Mouse (Mus musculus) left cerebral cortex, adult 2 months (tissue): ENCODE data around the gene Vtn. TPM values are rescaled to one million over a fixed set of nuclear protein-coding genes. Genes with fewer than 3 reads are reported as not detected.

Source experiments
- DNase-seq, 2 experiments: peaks; one replicate each; pipeline ENCODE4 v3.0.0; 2021 to 2022; ENCODE audit warnings: low spot score in 2 of 2, mixed read lengths in 1 of 2; ENCODE audit errors: extremely low spot score in 1 of 2
- H3K27ac ChIP-seq: fragments of 200-600 bp; 2 replicates; pipeline ENCODE4 v1.8.1; 2022
- H3K4me3 ChIP-seq: fragments of 200-600 bp; 2 replicates; pipeline ENCODE4 v1.8.1; 2022
- CTCF ChIP-seq: fragments of 200-600 bp; IDR thresholded peaks from 2 replicates; pipeline ENCODE4 v1.8.1; 2022; ENCODE audit warnings: antibody characterized with exemption, mild to moderate bottlenecking, moderate library complexity
- intact Hi-C: fragments of 180-260 bp; cut with DNase I; formaldehyde crosslinking; loops from one replicate; pipeline ENCODE4 v1.15.1; 2025
- total RNA-seq, 2 experiments: library from RNA; stranded (reverse); gene quantifications; 2 replicates each; pipeline ENCODE4 v1.2.3; 2021

The Vtn gene
- total RNA-seq, 2 experiments from 2014 or later, result 69.3 to 76.0 TPM

DNA sequence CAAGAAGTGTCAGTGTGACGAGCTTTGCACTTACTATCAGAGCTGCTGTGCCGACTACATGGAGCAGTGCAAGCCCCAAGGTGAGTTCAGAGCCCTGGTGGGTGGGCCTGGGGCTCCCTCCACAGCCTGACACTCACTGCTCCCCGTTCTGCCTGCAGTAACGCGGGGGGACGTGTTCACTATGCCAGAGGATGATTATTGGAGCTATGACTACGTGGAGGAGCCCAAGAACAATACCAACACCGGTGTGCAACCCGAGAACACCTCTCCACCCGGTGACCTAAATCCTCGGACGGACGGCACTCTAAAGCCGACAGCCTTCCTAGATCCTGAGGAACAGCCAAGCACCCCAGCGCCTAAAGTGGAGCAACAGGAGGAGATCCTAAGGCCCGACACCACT is 652 bp downstream of the Vtn start:
- intact Hi-C loops, result no loop called here
- DNase-seq, result no peak
- Histone ChIP-seq H3K4me3 (no peak overlapping the region; the same call in 1 of the 2 replicates), H3K27ac (no peak overlapping the region)
- TF ChIP-seq CTCF, result no peak

DNA sequence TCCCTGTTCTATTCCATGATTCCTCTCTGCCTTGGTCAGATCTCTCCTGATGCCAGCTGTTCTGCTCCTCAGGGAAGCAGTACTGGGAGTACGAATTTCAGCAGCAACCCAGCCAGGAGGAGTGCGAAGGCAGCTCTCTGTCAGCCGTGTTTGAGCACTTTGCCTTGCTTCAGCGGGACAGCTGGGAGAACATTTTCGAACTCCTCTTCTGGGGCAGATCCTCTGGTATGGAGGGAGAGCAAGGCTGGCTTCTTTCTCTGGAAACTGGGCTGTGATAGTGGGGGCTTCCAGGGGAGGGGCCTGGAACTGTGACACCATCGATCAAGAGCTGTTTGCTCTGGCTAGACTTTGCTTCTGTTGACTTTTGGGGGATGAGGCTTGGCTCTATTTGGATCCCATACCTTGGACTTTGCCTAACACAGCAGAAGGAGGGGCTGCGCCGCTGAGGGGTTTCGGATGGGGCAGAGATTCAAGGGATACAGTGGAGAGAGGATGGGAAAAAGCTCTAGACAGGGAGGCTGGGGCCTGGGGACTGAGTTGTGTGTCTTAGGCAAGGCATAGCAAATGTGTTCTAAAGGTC is 1.8 kb downstream of the Vtn start:
- no peak overlapping the region for H3K4me3 ChIP-seq
- H3K27ac ChIP-seq, result no peak overlapping the region
- intact Hi-C loops, result no loop called here
- DNase-seq, result no peak
- TF ChIP-seq CTCF, result no peak

DNA sequence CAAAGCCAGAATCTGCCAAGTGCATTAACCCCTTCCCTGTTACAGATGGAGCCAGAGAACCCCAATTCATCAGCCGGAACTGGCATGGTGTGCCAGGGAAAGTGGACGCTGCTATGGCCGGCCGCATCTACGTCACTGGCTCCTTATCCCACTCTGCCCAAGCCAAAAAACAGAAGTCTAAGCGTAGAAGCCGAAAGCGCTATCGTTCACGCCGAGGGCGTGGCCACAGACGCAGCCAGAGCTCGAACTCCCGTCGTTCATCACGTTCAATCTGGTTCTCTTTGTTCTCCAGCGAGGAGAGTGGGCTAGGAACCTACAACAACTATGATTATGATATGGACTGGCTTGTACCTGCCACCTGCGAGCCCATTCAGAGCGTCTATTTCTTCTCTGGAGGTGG is 2.6 kb downstream of the Vtn start:
- DNase-seq, result no peak
- Histone ChIP-seq H3K27ac (no peak overlapping the region), H3K4me3 (no peak overlapping the region)
- no peak for TF ChIP-seq CTCF
- intact Hi-C loops, result no loop called here

DNA sequence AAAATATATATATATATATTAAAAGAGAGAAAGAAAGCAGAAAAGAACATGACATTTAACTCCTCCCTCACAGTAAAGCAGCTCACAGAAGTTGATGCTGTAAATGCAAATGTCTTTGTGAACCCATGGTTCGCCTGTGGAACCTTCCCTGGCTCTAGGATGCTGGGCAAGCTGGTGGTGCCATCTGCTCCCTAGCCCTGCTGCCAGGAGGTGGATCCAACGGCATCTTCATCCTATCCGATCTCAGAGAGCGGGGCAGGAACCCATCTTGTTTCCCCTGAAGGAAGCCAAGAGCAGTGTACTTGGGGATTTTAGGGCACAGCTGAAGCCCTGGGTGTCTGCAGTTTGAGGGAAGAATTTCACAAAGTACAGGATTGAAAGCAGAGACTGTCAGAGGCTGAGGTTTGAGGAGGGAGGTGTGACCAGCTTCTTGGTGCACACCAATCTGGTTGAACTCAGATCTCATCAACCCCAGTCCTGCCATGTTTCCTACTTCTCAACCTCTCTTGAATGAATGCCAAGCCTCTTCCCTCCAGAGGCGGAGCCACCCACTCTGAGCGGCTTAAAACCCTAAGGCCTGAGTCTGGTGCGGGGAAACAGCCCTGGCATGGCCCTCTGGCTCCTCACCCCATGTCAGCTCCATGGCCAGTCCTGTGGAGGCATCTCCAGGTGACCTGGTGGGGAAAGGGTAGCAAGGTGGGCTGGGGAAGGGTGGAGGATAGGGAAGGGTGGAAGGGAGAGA is 4.2 kb downstream of the Vtn start, which contains the start of gene Sebox:
Gene Sebox, plus strand, starts transcription at position 539 of the 742 bp plus-strand sequence.
- Histone ChIP-seq H3K27ac (peak within 1 kb of the TSS; percentile 24; the same call in 1 of the 2 replicates), H3K4me3 (no peak within 1 kb of the TSS)
- no peak for TF ChIP-seq CTCF
- intact Hi-C loops, result no loop called here
- no peak for DNase-seq

DNA sequence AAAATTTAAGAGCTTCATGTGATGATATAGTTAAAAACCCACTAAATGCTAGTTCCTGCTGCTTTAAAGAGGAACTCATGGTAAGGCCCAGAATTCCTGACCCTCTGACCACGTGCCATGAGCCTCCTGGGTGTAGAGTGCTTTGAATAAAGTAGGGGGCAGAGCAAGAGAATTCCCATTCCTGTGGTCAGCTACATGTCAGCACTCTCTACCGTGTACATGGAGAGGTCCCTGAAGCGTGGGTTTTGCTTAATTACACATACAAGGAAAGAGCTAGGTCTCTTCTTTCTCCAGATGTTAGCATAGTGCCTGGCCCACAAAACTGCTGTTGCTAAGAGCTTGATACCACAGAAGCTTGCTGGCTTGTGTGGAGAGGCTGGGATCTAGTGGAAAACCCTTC is 6.5 kb downstream of the Vtn start:
- no peak overlapping the region for H3K4me3 ChIP-seq
- no peak overlapping the region for H3K27ac ChIP-seq
- TF ChIP-seq CTCF, result no peak
- DNase-seq, result no peak
- intact Hi-C loops, result no loop called here

DNA sequence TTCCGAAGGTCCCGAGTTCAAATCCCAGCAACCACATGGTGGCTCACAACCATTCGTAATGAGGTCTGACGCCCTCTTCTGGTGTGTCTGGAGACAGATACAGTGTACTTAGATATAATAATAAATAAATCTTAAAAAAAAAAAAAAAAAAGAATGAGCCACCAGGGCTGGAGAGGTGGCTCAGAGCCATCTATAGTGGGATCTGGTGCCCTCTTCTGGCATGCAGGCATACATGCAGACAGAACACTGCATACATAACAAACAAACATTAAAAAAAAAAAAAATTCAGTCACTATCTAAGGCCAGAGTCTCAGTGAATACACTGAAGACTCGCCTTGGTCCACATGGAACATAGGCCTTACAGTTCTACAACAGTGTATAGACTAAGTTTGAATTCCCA is 10.3 kb downstream of the Vtn start:
- Histone ChIP-seq H3K27ac (no peak overlapping the region), H3K4me3 (no peak overlapping the region)
- intact Hi-C loops, result no loop called here
- peak; percentile 56 for TF ChIP-seq CTCF
- no peak for DNase-seq

DNA sequence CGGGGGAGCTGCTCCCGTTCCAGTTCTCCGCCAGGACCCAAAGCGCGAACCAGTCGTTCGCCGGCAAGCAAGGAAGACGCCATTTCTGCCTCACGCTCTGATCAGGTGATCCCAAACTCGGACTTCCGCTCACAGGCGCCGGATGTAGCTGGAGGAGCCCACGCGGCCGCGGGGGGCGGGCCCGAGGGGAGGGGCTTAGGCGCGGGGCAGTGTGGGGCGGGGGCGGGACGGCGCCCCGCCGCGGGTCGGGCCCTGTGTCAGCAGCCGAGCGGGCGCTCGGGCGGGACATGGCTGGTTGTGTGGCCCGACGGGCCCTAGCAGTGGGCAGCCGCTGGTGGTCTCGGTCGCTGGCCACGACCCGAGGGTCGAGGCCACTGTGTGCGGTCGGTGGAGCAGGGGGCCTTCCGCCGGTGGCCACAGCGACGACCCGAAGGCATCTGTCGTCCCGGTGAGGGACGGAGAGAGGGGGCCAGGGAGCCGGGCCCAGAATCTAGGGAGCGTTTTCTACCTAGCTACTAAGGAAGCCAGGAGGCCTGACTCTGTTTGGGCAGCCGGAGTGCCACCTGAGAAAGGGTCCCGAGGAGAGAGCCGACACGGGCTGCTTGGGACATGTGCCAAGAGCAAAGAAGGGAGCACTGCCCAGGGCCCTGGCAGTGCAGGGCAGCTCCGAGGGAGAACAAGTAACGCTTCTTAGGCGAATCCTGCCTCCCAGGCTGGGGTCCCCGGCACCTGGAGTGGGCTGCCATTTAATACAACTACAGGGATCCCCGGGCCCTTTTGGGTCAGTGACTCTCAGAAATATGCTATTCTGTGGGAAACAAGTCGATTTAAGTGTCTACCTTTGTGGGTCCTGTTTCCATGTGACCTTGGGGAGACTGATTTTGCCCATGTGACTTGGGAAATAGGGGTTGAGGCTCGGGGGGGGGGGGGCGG is 13.4 kb downstream of the Vtn start, which contains the start of the genes Tmem199 and Poldip2:
Gene Tmem199, minus strand, starts transcription at position 148 of the 933 bp plus-strand sequence.
Gene Poldip2, plus strand, starts transcription at position 169 of the 933 bp plus-strand sequence.
- Histone ChIP-seq H3K4me3 (peak within 1 kb of the TSS; percentile 64), H3K27ac (peak within 1 kb of the TSS; percentile 94)
- intact Hi-C loops, result loop anchor here (2.0 kb wide), 1 partner anchor 25 kb away; the partner anchor contains the start of genes Ift20 and Tnfaip1
- TF ChIP-seq CTCF, result no peak
- DNase-seq, result peak; percentile 88 to 90

DNA sequence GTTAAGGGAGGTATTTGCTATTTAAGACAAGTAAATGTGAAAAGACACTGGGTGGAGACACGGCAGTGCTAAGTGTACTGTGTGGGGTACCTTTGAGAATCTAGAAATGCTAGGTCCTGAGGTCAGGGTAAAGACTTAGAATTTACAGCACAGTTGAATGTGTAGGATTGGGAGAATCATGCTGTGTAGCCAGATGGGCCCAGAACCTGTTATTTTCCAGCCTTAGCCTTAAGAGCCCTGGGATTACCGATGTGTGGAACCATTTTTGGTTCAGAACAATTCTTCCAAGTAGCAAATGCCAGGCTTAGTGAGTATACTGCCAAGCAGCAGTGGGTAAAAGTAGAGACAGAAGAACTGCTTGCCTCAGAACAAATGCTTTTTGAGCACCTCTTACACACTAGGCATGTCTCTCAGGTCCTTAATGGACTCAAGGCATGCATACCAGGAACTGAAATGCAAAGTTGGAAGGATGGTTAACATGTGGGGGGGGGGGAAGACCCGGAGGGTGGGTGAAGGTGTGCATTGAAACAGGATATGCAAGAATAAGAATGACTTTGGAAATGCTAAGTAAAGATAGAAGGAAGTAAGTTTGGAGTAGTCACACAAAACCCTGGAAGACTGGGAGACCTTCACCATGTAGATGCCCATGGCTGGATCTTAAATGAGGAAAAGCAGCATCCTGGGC is 14.4 kb downstream of the Vtn start:
- Histone ChIP-seq H3K4me3 (peak overlapping the region; percentile 64), H3K27ac (no peak overlapping the region)
- no peak for TF ChIP-seq CTCF
- DNase-seq, result no peak
- intact Hi-C loops, result loop anchor here (2.0 kb wide), 1 partner anchor 24 kb away; the partner anchor contains the start of genes Ift20 and Tnfaip1

DNA sequence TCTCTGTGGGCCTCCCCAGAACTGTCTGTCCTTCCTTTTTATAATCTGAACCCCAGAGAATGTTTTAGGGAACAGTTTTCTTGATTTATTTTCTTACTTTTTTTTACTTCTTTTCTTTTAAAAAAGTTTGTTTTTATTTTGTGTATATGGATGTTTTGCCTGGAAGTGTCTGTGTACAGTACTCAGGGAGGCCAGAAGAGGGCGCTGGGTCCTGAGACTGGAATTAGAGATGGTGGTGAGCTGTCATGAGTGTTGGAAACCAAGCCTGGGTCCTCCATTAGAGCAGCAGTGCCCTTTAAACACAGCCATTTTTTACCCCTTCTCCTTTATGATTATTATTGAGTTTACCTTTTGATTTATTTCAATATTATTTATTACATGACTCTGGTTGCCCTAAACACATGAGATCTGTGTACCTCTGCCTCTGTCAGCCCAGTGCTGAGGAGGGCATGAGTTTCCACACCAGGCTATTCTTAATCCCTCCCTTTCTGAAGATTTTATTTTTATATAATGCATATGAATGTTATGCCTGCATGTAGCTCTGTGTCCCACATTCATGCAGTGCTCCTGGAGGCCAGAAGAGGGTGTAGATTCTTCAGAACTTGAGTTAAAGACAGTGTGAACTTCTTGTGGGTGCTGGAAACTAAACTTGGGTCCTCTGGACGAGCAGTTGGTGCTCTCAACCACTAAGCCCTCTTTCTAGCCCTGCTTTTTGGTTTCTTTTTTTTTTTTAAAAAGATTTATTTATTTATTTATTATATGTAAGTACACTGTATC is 16.8 kb downstream of the Vtn start:
- no peak for DNase-seq
- peak; percentile 39 for TF ChIP-seq CTCF
- intact Hi-C loops, result no loop called here
- H3K4me3 ChIP-seq, result no peak overlapping the region
- H3K27ac ChIP-seq, result no peak overlapping the region

DNA sequence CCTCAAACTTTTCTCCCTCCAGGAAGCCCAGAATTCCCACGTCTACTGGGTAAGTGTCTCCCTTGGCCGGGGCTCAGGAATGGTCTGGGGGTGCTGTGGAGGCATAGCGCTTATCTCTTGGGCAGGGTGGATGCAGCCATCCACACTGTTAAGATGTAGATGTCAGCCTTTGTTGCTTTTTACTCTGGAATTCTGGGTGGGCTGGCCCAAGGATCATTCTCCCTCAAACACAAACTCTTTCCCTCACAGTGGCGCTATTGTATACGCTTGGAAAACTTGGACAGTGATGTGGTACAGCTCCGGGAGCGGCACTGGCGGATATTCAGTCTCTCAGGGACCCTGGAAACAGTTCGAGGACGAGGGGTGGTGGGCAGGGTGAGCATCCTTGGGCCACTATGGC is 20.0 kb downstream of the Vtn start:
- no peak overlapping the region for H3K4me3 ChIP-seq
- no peak for DNase-seq
- no peak for TF ChIP-seq CTCF
- no peak overlapping the region for H3K27ac ChIP-seq
- intact Hi-C loops, result no loop called here
